Mouse (Mus musculus) urinary bladder, postnatal 14 days (tissue): Measurements from ENCODE around the gene Syn3.
"Not testable (repeated sequence)": the region's sequence is repeated elsewhere in the genome, so short reads cannot be mapped to it uniquely, and the experiment has no call there.

ENCODE experiments used
- DNase-seq: peaks from one replicate; pipeline ENCODE4 v3.0.0; 2021; ENCODE audit warnings: low spot score

Gene Syn3

DNA sequence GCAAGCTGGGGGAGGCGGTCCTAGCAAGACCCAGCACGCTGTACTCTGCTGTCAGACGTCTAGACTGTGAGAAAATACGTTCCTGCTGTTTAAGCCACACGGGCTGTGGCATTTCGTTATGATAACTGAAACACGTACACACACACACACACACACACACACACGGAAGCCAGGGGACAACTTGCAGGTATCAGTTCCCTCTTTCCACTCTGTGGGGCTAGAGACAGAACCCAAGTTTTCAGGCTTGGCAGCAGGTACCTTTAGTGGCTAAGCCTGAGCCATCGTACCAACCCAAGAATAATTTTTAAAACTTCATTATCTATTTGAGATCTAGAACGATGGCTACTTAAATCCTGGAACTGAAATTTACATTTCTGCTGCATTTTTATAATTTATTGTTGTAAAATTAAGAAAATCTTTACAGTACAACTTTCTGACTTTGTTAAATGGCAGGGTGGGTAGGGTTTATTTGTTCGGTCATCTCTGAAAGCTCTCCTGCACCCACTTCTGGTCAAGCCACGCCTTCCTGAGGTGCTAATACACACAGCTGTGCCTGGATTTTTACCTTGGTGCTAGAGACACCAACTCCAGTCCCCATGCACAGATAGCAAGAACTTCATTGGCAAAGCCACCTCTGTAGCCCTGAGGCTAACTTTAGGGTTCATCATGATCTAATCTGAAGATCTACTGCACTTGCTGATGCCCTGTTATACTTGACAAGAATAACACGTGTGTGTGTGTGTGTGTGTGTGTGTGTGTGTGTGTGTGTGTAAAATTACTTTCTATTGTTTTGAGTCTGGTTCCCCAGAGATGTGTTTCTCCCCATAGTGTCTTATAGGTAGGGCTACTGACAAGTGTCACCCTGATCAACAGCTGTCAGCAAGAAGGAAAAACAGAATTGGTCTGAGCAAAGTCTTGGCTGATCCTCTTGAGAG lies 29.8 kb downstream of the Syn3 start:
- no peak for DNase-seq

DNA sequence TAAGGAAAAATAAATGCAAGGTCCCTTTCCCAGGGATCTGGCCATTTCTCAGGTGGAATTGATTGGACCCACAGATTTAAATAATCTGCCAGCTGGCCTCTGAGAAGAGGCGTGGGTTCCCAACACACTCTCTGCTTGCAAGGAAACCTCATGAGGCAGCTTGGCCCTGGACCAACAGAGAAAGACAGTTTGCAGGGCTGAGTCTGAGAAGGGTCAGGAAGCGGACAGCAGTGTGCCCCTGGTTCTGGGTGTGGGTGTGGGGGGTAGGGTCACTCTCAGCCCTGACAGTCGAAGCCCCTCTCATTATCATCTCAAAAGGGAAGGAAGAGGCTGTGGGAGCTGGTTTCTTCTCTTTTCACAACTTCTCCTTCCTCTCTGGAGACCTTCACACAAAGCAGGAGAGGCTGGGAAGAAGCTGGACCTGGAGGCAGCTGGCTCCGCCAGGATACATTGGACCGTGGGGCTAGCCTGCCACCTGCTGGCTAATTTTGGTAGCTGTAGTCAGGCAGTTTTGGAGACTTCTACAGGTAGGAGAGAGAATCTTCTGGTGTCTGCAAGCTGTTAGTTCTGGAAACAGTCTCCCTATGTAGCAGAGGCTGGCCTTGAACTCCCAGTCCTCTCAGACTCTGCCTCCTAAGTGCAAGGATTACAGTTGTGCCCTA lies 35.0 kb downstream of the Syn3 start:
- DNase-seq: peak; percentile 83

DNA sequence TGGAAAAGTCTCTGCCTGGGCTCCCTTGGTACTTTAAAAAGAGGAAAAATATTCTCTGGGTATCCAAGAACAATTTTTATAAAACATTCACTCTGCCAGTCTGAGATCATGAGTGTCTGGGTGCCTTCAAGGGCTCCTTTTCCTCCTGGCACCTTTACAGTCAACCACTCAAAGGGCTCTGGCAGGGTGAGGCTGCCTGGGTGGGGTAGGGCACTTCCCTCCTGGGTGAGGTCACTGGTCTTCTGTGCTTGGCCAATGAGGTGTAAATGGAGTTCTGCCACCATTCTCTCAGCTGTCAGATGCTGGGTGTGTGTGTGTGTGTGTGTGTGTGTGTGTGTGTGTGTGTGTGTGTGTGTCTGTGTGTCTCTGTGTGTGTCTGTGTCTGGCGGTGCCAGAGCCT lies 39.1 kb downstream of the Syn3 start:
- DNase-seq: no peak

DNA sequence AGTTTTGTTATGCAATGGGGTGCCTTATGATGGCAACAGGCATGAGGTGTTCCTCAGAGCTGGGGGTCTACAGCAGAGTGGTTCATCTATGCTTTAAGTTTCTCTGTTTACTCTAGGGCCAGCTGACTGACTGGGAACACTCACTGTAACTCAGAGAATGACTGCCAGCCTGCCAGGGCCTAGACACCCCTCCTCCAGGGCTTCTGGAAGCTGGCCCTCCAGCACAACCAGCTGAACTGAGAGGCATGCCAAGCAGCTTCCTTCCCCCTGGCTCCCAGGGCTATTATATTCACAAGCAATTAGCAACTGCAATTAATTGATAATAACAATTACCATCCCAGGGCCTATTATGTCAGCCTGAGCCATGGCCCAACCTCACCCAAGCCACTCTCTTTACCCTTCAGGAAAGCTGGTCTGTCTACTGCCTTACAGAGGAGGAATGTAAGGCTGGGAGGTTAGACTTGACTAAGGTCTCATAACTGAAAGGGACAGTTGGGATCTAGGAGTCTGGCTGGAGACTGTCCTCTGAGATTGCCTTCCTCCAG lies 41.0 kb downstream of the Syn3 start:
- DNase-seq: no peak

DNA sequence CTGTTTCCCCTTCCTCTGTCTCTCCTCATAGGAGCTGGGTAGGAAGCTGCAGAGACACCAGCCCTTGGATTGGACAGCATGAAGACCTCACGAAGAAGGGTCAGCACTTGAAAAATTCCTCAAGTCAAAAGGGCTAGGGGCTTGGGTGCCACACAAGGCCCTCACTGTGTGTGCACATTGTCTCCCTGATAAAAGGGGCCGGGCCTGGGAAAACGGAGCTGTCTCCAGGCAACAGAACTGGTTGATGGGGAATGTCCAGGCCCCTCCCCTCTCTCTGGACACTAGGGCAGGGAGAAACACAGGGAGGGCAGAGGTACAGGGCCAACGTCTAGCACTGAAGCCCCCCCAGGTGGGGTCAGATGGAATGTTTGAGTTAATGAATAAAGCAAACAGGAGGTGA lies 41.5 kb downstream of the Syn3 start:
- DNase-seq: no peak

DNA sequence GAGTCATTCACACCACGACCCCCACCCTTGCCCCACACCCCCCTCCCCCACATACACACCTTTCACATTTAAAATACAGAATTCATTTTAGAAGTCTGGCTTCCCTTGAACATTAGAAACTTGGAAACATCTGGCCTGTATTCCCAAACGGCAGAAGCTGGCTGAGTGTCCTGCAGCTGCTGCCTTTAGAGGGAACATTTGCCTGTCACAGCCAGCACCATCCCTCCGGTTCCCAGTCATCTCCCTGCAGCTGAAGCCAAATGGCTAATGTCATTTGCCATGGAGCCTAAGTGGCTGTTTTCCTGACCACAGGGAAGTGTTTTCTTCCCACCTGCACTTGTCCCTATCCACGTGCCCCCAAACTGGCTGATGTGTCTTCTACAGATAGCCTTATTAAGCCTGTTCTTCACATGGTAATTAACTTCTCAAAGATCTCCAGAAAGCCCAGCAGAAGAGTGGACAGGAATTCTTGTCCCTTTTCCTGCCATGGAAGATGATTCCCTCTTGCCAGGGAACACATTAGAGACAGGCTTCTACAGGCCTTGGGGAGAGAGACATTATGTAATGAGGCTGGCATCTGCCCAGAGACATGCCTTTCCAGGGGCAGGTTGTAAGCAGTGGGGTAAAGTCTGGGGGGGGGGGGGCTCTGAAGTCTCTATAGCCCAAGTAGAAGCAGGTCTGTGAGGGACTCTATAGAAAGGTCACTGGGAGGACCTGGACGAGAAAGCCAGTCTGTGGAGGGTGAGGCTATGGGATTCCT lies 43.2 kb downstream of the Syn3 start:
- no peak for DNase-seq

DNA sequence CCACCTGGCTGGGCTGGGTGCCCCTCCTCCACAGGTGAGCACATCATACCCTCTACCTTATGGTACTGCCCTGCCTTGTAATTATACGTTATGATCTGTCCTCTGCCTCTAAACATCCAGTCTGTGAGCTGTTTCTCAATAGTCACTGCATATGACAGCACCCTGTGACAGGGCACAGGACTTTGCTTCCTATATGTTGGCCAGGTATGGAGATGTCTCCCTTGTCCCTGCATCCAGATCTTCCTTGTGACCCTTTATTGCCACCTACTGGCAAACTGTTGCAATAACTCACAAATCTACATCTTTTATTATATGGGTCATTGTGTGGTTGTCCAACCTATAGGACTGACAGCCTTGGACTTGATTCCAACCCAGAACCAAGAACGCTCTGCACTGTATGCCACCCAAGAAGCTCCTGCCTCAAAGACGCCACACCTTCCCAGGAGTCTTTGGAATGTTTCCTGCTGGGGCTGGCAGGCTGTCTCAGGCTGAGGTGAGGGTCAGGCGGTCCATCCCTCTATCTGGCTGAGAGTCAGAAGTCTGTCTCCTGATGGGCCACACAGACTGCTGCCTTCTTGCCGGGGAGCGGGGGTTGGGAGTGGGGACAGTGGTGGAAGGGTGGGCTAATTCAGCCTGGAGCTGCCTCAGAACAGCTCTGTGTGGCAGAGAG lies 46.2 kb downstream of the Syn3 start:
- peak; percentile 12 for DNase-seq

DNA sequence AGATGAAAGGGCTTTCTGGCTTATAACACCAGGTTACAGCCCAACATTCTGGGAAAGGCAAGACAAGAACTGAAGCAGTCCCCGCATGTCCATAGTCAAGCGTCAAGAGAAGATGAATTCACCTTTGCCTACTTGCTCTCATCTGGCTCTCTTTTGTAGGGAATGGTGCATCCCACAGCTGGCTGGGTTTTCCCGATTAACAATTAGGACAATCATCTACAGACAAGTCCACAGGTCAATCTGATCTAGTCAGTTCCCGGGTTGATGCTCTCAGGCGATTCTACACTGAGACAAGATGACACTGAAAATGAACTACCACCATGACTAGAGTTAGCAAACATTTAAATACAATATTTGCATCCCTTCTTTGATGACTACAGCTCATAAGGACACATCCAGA lies 47.4 kb downstream of the Syn3 start:
- DNase-seq: no peak

DNA sequence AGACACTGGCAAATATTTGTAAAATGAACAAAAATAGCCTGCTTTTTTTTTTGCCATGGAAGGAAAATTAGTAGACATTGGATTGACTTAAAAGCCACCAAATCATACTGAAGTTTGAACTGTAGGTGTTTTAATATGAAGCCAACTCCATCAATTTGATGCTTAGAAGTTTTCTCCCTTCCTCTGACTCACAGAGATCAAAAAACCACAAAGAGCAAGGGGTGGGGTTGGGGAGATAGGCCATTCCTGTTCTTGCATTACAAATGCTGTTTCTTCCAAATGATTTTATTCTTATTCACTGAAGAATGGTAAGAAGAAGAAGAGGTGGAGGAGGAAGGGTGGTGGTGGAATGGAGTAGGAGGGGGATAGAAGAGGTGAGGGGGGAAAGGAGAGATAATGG lies 52.0 kb downstream of the Syn3 start:
- DNase-seq: no peak

DNA sequence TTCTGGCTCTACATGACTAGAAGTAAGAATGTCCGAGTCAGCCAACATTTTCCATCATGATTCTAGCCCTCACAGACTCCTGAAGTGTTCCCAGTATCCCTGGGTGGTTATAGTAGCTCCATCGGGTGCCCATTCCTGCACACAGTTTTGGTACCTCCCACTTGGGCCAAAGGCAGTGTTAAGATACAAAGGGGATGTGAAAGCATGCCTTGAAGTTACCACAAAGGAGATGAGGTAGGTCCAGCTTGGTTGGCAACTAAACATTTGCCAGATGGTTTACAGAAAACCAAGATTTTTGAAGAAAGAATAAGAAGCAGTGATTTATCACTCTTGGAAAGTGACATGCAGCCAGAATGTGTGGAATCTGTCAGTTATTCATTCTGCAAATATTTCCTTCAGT lies 53.5 kb downstream of the Syn3 start:
- DNase-seq: no peak

DNA sequence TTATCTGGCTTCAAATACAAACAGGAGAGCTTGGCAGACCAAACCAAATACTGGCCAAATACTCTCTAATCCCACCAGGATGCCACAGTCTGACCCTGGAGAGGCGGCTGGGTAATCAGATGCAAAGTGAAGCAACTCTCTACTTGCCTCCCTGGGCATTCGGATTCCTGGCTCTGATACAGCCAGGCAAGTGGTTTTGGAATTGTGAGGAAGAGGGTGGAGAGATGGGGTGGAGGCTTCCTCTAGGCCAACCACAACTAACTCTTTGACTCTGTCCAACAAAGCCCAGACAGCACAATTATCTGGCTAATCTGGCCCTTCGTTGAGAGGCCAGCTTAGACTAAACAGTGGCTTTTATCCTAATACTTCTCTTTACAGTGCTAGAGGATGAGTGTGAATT lies 54.0 kb downstream of the Syn3 start:
- DNase-seq: no peak

DNA sequence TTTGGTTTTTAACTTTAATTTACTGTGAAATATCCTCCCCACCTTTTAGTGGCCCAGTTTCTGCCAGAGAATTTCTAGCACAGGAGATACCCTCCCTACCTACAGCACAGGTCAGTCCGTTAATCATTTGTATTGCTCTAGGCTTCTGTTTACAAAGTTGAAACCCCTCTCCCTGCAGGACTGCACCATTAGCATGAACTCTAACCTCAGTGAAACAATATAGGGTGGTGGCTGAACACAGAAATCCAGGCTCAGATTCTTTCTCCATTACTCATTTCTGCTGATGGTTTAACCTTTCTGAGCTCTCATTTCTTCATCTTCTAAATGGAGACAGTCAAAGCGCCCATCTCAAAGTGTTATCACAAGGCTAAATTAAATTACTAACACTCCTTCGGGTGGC lies 56.9 kb downstream of the Syn3 start:
- no peak for DNase-seq

DNA sequence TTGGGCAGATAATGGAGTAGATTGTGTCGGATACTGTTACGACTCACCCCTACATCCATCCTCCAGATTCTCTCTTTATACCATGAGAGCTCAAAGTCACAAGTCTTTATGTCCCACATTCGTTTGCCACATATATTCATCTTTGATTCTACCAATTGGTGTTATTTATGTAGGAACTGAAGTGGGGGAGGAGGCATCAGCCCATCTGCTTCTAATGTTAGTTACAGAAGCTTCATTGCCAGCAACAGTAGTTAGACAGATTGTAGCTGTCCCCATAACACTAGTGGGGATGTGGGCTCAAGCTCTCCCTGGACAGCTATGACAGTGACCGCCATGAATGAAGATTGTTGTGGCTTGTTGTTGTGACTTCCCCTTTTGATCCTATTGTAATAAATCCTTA lies 59.1 kb downstream of the Syn3 start:
- DNase-seq: no peak

DNA sequence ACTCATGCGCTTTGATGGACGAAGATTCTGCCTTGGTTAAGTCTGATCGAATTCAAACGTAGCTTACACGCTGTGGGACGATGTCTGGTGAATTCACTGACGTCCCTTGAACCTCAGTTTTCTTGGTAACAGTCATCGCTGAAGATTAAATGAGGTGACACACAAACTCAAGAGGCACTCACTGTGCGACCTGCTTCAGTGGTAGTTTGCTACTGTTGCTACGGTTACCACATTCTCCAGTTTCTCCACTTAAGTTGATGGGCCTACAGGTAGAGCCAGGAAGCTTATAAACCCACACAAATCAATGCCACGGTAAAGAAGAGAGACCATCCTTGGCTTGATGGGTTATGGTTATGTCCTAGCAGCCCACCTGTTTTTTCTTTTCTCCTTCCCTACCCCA lies 61.4 kb downstream of the Syn3 start:
- no peak for DNase-seq

DNA sequence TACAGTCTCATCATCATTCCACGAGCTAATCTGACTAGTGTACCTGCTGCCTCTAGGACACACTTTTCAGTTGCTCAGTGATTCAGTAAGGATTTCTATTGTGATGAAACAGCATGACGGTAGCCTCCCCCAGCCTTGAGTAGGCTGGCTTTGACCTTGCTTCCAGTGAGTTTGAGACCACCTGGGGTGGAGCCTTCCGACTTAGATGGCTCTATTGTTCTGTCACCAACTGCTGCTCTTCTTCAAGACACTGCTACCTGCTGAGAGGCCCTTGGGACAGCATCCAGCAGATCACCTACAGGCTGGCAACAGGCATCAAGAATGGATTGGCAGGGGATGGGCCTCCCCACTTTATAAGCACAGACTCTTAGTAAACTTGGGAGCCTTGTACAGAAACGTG lies 63.7 kb downstream of the Syn3 start:
- DNase-seq: not testable (repeated sequence)

DNA sequence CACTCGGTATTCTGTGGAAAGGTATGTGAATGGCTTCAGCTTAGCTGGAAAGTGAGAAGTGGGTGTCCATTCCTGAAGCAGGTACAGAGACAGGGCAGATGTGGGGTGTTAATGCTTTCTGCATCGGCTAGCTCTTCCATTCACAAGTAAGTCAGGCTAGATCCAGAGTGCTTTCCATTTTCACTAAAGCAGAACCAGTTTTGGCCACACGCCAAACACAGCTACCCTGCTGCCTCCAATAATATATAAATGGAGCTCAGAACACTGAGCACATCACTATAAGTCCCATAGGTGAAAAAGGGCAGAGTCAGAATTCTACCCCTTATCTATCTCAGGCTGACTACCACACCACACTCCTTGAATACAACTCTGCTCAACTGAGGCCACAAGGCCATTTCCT lies 69.0 kb downstream of the Syn3 start:
- no peak for DNase-seq

DNA sequence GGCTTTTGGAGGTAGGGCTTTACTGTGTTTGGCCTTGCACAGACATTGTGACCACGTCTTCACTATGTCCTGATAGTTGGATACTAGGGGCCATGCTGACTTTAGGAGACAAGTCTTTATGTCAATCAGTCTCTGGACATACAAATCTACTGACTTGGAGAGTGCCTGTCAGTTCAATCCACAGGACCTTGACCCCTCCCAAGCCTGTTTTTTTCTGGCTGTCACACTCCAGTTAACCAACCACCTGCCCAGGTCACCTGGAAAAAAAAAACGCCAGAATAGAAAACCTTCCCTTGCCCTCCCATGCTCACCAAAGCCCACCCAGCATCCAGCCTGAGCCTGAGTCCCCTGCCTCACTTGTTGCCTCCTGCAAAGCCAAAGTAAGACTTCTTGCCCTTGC lies 70.7 kb downstream of the Syn3 start:
- no peak for DNase-seq

DNA sequence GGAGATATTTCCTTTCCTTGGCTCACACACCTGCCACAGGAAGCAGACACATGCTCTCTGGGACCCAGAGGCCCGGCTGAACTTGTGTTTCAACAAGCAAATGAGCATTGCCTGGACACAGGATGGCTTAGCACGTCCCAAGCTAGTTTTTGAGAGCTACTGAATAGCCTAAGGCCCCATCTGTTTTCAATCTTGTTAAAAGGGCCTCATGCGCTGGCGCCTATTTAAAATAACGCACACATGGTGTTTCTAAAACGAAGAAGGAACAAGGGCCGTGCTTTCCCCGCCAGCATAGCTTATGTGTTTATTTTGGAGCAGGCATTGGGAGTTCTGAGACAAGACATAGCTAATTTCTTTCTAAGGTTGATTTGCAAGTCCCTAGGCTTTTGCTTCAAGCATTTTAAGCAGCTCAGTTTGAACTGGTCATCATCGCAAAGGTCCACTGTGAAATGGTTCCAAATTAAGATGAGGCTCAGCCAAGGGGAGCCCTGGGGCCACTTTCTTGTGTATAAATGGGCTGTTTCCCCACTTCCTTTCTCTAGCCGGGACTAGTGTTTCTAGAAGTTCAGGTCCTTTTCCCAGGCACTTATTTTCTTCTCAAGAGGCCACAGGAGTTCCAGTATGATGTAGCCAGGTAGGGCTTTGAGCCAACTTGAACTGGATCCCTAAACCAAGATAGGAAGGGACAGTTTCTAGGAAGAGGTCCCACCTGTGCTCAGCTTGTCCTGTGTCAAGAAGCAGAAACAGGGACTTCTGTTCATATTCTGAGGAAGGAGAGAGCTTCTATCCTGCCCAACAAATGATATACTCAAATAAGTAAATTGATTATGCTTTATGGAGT lies 72.8 kb downstream of the Syn3 start:
- DNase-seq: peak; percentile 13

DNA sequence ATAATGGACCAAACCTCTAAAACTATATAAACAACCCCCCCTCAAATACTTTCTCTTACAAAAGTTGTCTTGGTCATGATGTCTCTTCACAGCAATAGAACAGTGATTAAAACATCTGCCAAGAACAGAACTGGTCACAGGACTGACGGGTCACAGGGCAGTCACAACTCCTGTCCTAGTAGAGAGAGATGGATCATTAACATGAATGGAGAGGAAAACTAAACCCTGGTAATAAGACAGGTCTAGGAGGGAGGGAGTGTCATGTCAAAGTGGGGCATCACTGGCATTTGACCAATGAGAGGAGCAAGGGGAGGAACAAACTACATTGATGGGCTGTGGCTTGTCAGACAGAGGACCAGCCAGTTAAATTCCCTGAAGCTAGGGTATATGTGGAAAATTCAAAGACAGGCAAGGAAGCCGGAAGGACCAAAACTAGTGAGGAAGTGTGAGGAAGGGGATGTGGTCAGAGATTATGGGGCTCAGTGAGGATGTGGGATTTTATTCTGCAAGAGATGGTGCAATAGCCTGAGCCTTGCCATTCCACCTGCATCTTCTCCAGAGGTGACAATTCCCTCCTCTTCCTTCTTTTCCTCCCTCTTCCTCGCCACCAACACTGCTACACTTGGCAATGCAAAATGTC lies 76.8 kb downstream of the Syn3 start:
- no peak for DNase-seq

DNA sequence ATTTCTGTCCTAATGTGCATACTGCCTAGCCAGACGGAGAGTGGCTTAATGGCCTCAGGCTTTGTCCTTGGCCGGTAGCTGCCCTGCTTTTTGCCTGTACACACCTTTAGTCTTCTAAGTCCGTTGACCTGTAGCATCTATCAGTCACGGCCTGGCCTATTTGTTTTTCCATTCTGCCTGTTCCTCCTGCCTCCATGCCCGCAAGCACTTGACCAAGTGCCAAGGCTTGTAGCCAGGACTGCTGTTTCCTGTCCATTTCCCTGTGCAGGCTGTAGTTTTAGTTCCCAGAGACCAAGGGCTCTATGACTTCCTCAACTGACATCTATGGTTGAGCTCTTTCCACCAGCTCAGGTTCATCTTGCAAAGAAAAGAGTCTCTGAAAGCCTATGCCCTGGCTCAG lies 79.8 kb downstream of the Syn3 start:
- peak; percentile 66 for DNase-seq

DNA sequence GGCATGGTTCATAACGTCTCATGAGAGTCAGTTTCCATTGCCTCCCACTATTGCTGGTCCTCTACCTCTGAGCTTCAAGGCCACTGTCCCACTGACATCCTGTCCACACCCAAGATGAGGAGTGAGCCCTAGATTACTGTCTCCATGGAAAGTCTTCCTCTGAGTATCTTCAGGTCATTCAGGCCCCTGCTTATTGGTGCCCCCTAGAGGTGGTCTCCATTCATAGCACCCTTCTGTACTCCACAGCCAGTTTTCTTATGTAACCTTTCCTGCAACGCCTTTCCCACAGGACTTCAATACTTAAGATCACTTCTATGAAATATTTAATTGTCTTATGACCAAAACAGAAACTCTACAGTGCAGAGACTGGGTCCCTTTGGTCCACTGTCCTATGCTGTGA lies 80.4 kb downstream of the Syn3 start:
- no peak for DNase-seq
